Mouse (Mus musculus): Measurements from ENCODE around the gene Olfr638. TPM values are rescaled to one million over a fixed set of nuclear protein-coding genes. Genes with fewer than 3 reads are reported as not detected.

Olfr638 gene
- polyA plus RNA-seq, 1 experiment from 2014 or later: not detected

Other genes with a start within 250 kb of the Olfr638 start
- gene Olfr630, start 241.4 kb upstream of the Olfr638 start, polyA plus RNA-seq (2015; fragmentation: Nextera tagmentation; extraction: Ambion mirVana): not detected in 2 replicates
- not detected in 2 replicates for gene Olfr69, start 227.2 kb upstream of the Olfr638 start, polyA plus RNA-seq (2015; fragmentation: Nextera tagmentation; extraction: Ambion mirVana)
- not detected in 2 replicates for gene Olfr68, start 219.0 kb upstream of the Olfr638 start, polyA plus RNA-seq (2015; fragmentation: Nextera tagmentation; extraction: Ambion mirVana)
- gene Olfr67, start 206.9 kb upstream of the Olfr638 start, polyA plus RNA-seq (2015; fragmentation: Nextera tagmentation; extraction: Ambion mirVana): not detected in 2 replicates
- gene Hbb-bt, start 184.8 kb upstream of the Olfr638 start, polyA plus RNA-seq (2015; fragmentation: Nextera tagmentation; extraction: Ambion mirVana): 1,494 and 1,956 TPM in 2 replicates
- gene Hbb-bs, start 170.7 kb upstream of the Olfr638 start, polyA plus RNA-seq (2015; fragmentation: Nextera tagmentation; extraction: Ambion mirVana): 4,421 and 5,872 TPM in 2 replicates
- gene Hbb-bh2, start 158.2 kb upstream of the Olfr638 start, polyA plus RNA-seq (2015; fragmentation: Nextera tagmentation; extraction: Ambion mirVana): not detected in 2 replicates
- gene Hbb-bh1, start 155.6 kb upstream of the Olfr638 start, polyA plus RNA-seq (2015; fragmentation: Nextera tagmentation; extraction: Ambion mirVana): 1.3 and 2.5 TPM in 2 replicates
- gene Hbb-y, start 145.5 kb upstream of the Olfr638 start, polyA plus RNA-seq (2015; fragmentation: Nextera tagmentation; extraction: Ambion mirVana): 123 and 187 TPM in 2 replicates
- gene Olfr66, start 112.5 kb upstream of the Olfr638 start, polyA plus RNA-seq (2015; fragmentation: Nextera tagmentation; extraction: Ambion mirVana): not detected in 2 replicates
- gene Olfr64, start 104.3 kb upstream of the Olfr638 start, polyA plus RNA-seq (2015; fragmentation: Nextera tagmentation; extraction: Ambion mirVana): not detected in 2 replicates
- gene Olfr65, start 95.3 kb upstream of the Olfr638 start, polyA plus RNA-seq (2015; fragmentation: Nextera tagmentation; extraction: Ambion mirVana): not detected in 2 replicates
- not detected in 2 replicates for gene Olfr631, start 69.9 kb upstream of the Olfr638 start, polyA plus RNA-seq (2015; fragmentation: Nextera tagmentation; extraction: Ambion mirVana)
- gene Olfr632, start 64.4 kb upstream of the Olfr638 start, polyA plus RNA-seq (2015; fragmentation: Nextera tagmentation; extraction: Ambion mirVana): not detected in 2 replicates
- not detected in 2 replicates for gene Olfr633, start 54.3 kb upstream of the Olfr638 start, polyA plus RNA-seq (2015; fragmentation: Nextera tagmentation; extraction: Ambion mirVana)
- gene Olfr635, start 27.6 kb upstream of the Olfr638 start, polyA plus RNA-seq (2015; fragmentation: Nextera tagmentation; extraction: Ambion mirVana): not detected in 2 replicates
- gene Olfr639, start 18.6 kb downstream of the Olfr638 start, polyA plus RNA-seq (2015; fragmentation: Nextera tagmentation; extraction: Ambion mirVana): 0.03 TPM in 1 of 2 replicates, not detected in the other
- not detected in 2 replicates for gene Olfr640, start 26.8 kb downstream of the Olfr638 start, polyA plus RNA-seq (2015; fragmentation: Nextera tagmentation; extraction: Ambion mirVana)
- gene Olfr641, start 36.7 kb downstream of the Olfr638 start, polyA plus RNA-seq (2015; fragmentation: Nextera tagmentation; extraction: Ambion mirVana): not detected in 2 replicates
- gene Olfr642, start 53.9 kb downstream of the Olfr638 start, polyA plus RNA-seq (2015; fragmentation: Nextera tagmentation; extraction: Ambion mirVana): not detected in 2 replicates
- gene 4930516K23Rik, start 62.7 kb downstream of the Olfr638 start, polyA plus RNA-seq (2015; fragmentation: Nextera tagmentation; extraction: Ambion mirVana): not detected in 2 replicates
- not detected in 2 replicates for gene Olfr644, start 73.1 kb downstream of the Olfr638 start, polyA plus RNA-seq (2015; fragmentation: Nextera tagmentation; extraction: Ambion mirVana)
- gene Olfr645, start 86.7 kb downstream of the Olfr638 start, polyA plus RNA-seq (2015; fragmentation: Nextera tagmentation; extraction: Ambion mirVana): not detected in 2 replicates
- gene Olfr646, start 106.1 kb downstream of the Olfr638 start, polyA plus RNA-seq (2015; fragmentation: Nextera tagmentation; extraction: Ambion mirVana): not detected in 2 replicates
- not detected in 2 replicates for gene Ubqln5, start 131.1 kb downstream of the Olfr638 start, polyA plus RNA-seq (2015; fragmentation: Nextera tagmentation; extraction: Ambion mirVana)
- not detected in 2 replicates for gene Olfr643, start 138.7 kb downstream of the Olfr638 start, polyA plus RNA-seq (2015; fragmentation: Nextera tagmentation; extraction: Ambion mirVana)
- not detected in 2 replicates for gene Ubqln3, start 144.5 kb downstream of the Olfr638 start, polyA plus RNA-seq (2015; fragmentation: Nextera tagmentation; extraction: Ambion mirVana)
- not detected in 2 replicates for gene Ubqlnl, start 151.8 kb downstream of the Olfr638 start, polyA plus RNA-seq (2015; fragmentation: Nextera tagmentation; extraction: Ambion mirVana)
- gene Olfm5, start 166.1 kb downstream of the Olfr638 start, polyA plus RNA-seq (2015; fragmentation: Nextera tagmentation; extraction: Ambion mirVana): not detected in 2 replicates
- gene Olfr648, start 184.6 kb downstream of the Olfr638 start, polyA plus RNA-seq (2015; fragmentation: Nextera tagmentation; extraction: Ambion mirVana): 0.39 and 0.49 TPM in 2 replicates
- not detected in 2 replicates for gene Olfr649, start 197.2 kb downstream of the Olfr638 start, polyA plus RNA-seq (2015; fragmentation: Nextera tagmentation; extraction: Ambion mirVana)
- gene Trim6, start 220.0 kb downstream of the Olfr638 start, polyA plus RNA-seq (2015; fragmentation: Nextera tagmentation; extraction: Ambion mirVana): 0.16 and 0.37 TPM in 2 replicates
- 0.91 and 1.2 TPM in 2 replicates for gene Trim34a, start 245.7 kb downstream of the Olfr638 start, polyA plus RNA-seq (2015; fragmentation: Nextera tagmentation; extraction: Ambion mirVana)

Data from hindbrain, embryonic 15.5 days (tissue).